Mouse (Mus musculus) thymus, adult 18-20 months (tissue): Measurements from ENCODE around the gene Fah.

Source experiments
- DNase-seq, 2 experiments: peaks; one replicate each; pipeline ENCODE4 v3.0.0; 2022; ENCODE audit warnings: mixed read lengths in 2 of 2

The Fah gene

GRCm38 (mm10) chr7:84606293-84606749, at the start of gene Fah:
Fah (minus strand) TSS chr7:84606722.
- DNase-seq, result no peak

DNA sequence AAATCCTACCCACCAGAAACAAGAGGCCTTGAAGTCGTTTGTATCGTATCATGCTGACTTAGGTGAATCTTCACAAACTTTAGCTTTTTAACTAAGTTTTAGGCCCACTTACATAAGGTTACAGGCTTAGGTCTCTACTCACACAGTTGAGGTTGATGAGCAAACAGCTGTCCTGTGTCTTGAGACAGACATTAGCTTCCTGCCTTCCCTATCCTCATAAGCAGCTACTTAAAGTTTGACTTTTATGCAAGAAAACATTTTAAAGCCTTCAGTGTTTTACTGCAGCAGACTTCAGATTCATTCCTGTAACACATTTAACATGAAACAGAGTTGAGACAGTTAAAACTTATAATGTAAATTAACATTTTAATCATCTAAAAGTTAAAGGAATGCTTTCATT, 46.2 kb upstream of the Fah start:
- DNase-seq, result no peak

DNA sequence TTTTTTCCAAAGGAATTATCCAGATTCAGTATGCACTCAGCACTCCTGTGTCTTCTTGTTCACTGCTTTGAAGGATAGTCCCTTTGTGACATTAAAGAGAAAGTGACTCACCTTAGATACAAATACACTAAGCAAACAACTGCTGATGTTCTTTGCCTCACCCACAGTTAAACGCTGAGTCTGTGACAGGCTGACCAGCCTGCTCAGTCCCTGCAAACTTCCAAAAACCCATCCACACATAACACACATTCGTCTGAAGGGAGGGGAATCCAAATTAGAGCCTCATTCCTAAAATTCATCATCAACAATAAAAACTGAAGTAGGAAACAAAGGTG, 45.4 kb upstream of the Fah start:
- no peak for DNase-seq

- DNase-seq, result no peak
Measured at GRCm38 (mm10) chr7:84651303-84651986, 44.9 kb upstream of the Fah start.

GRCm38 (mm10) chr7:84649016-84649415, 42.5 kb upstream of the Fah start:
- no peak for DNase-seq

- DNase-seq, result no peak
Measured at GRCm38 (mm10) chr7:84646256-84646655, 39.7 kb upstream of the Fah start.

GRCm38 (mm10) chr7:84643270-84643998, 36.9 kb upstream of the Fah start:
- DNase-seq, result no peak

- no peak for DNase-seq
Measured at GRCm38 (mm10) chr7:84642159-84642928, 35.8 kb upstream of the Fah start.

- no peak for DNase-seq
Measured at GRCm38 (mm10) chr7:84636939-84637338, 30.4 kb upstream of the Fah start.

- no peak for DNase-seq
Measured at GRCm38 (mm10) chr7:84631878-84632277, 25.4 kb upstream of the Fah start.

- no peak for DNase-seq
Measured at GRCm38 (mm10) chr7:84623718-84624117, 17.2 kb upstream of the Fah start.

DNA sequence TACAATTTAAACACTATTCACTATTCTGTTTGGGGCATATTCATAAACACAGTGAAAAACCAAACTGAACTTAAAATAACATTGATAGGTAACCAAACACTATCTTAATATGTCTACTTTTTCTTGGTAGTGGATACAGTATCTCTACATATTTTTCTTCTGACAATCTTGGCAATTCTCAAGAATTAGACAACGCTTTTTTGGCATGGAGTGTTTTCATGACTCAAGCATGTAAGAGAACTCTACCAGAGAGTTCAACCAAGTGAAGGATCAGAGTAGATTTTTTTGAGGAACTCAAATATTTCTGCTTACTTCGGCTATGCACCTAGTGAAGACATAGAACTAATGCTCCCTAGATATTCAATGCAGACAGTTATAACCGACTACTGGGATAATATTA, 14.4 kb upstream of the Fah start:
- DNase-seq, result no peak

- no peak for DNase-seq
Measured at GRCm38 (mm10) chr7:84618951-84619350, 12.4 kb upstream of the Fah start.

DNA sequence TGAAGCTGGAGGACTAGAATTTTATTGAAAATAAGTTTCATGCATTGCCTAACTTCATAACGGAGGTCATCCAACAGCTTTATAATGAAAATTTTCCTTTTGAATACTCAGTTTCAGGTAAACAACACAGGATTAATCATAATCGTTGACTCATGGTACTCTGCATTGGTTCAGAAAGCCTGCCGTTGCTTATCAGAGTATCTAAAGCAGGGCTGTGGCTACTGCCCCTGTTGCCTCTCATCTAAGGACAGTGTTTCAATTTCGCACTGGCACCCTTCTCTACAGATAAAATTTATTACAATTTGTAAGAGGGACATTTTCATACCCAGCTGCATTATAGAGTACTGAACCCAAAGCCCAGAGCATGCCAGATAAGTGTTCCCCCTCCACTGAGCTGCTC, 5.9 kb upstream of the Fah start:
- DNase-seq, result no peak

DNA sequence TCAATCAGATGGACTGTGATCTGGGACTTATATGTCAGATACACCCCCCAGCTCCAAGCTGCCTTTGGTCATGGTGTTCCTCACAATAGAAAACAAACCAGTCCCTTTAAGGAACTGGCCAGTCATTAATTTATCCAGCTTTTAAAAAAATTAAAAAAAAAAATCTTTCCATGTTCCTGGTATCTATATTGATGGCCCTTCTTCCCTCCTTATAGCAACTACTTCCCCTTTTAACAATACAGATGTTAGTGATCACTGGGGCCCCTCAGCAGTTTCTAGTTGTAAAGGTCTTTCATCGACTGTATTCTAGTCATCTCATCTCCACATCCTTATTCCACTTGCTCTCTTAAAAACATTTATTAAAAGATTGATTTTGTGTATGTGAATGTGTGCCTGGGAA, 5.1 kb upstream of the Fah start:
- DNase-seq, result no peak

DNA sequence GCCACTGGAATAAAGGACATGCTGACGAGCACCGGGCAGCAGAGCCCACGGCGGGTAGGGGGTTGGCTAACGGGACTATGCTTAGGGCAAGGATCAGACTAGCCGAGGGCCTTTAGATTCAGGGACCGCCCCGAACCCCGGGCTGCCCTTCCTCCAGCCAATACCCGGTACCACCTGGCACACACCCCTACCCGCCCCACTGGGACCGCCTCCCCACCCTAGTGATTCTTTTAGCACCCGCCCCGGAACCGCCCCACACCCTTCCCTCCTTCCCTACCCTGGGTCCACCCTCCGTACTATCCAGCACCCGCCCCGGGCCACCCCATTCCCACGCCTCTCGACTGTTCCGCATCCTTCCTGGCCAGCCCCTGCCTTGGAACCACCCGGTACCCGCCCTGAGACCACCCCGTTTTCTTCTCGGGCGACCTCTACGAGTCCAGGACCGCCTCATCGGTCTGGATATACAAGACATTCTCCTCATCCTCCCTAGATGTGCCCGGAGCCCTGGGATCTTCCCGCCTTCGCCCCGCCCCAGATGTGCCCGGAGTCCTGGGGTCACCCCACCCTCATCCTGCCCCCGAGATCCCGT, 724 bp downstream of the Fah start:
- DNase-seq, result peak; percentile 31 to 43

DNA sequence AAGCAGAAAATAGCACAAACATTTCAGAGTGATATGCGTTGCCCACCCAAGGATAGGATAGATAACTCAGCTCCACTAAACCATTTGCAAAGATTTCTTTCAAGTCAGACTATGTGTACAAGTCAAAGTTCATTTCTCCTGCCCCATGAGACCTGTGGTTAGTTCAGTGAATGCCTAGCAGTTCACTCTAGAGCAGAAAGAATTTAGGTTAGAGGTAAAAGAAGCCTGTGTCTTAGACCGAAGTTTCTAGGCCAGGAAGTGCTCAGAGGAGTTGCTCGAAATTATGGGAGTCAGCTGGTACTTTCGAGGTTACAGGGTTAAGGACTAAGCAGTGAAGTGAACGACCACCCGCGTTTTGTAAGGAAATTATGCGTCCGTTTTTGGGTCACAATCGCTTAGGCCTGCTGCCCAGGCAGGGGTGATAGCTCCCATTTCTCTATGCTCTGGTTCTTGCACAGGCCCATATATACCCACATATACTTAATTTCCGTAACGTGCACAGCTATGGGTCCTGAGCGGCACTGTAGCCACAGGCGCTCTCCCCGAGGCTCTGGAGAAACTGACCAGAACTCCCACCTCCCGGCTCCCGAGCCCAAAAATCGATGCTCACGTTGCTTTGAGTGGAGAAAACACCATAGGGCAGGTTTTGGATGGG, 1.4 kb downstream of the Fah start:
- DNase-seq, result no peak

DNA sequence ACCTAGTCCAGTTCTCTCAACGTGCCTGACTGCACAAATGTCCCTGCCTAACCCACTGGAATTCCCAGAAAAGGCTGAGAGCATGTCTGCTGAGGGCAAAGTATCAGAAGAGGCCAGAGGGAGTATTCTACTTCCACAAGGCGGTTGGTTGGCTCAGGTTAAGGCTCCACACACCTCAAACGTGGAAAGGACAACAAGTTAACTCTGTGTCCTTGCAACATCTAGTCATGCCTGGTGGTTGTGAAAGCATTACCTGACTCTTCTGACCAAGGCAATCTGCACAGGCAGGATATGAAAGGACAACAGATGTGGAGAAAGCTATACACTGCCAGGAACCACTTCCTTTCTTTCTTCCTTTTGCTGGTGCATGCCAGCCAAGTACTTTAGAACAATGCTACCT, 2.0 kb downstream of the Fah start:
- no peak for DNase-seq

DNA sequence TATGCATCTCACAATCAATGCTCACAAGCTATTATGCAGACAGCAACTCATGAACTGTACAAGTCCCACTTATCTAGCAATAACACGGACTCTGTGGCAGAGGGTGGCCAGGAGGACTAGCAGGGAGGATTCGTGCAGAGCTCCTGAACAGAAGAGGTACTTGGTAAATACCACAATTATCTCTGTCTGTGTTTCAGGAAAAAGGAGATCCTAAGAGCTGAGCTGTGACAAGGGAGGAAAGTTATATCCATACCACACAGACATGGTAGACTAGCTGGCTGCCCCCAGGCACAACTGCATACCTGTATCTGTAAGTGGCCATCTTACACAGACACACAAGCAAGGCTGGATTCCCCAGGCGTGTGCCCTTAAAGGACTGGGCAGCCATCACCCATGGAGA, 5.2 kb downstream of the Fah start:
- no peak for DNase-seq

DNA sequence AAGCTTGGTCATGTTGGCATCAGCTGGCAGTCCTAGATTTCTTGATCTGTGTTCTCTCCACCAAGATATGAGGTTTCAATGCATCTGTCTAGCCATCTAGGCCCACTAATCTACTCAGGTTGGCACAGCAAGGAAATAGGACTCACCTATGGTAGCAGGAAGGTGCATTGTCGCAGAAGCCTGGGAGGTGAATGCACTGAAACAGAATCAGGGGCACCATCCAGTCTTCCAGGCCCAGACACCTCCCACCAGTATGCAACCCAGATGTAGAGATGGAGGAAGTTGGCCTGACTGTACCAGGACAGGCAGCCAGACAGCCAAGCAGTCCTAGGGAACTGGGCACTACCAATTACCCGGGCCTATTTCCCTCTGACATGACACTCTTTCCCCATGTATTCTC, 5.9 kb downstream of the Fah start:
- no peak for DNase-seq

DNA sequence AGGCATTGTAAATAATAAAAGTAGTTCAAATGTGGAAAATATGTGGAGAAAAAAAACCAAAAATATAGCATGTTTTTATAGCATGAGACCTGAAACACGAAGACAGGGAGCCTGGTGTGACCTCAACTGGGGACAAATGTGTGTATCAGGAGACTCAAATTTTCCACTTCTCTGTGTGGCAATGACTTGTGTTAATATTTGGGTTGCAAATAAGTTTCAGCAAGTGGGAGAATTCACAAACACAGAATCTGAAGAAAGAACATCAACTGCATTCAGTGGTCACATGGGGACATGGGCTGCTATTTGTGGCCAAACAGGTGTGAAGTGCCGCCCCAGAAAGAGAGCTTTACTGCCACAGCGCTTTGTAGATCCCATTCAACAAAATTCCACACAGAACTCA, 9.9 kb downstream of the Fah start:
- DNase-seq, result no peak

DNA sequence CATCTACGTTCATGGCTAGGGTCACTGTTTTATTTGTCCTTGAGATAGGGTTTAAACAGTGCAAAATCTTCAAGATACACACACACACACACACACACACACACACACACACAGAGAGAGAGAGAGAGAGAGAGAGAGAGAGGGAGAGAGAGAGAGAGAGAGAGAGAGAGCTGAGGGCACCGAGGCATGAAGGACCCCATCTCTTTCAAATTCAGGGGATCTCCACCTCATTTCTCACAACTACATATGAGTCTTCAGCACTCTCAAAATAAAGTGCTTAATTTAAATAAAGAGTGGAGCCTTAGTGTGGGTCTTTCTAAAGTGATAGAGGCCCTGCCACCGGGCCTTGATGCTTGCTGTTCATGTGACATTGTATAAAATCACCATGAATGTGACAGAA, 10.5 kb downstream of the Fah start:
- DNase-seq, result no peak

DNA sequence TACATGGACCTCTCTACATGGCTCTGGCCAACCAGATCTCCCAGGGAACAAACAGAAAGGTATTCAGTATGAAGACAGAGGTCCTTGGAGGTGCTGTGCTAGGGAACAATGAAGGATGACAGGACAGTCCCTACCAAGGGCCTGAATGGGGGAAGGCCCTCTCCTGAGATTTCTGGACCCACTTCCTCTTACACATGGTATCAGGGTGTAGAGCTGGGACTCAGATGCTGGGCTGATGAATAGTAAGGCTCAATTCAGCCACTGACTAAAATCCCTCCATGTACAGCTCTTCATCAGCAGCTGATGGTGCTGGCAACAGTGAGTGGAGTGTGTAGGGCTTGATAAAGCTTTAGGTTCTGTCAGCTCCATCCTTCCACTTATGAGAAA, 11.6 kb downstream of the Fah start:
- no peak for DNase-seq
